Mouse (Mus musculus): ENCODE data around the gene Stat3.

Gene Stat3

DNA sequence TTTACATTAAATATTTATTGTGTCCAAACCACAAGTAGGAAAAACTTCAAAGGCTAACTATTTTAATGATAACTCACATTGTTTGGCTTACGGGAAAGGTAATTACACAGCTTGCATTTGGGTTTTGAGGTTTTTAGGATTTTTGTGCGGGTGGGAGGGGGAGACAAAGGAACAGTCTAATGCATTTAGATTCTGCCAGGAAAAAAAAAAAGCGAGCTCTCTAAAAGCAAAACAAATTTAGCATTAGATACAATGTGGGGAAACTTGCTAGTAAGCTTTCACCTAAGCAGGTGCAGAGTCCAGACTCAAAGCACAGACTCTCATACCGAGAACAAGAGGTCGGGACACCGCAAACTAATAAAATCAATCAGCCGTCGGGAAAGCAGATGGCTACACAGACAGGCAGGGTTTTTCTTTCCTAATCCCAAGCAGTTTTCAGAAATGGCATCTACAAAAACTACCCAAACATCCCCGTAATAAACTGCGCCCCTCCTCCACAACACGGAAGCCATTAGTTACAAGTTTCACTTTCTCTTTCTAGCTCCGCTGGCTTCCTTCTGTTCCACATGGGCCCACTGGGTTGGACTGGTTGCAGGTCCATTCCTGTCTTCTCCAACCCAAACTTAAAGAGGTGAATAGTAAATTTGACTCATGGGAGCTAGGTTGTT, 8.0 kb downstream of the Stat3 start:
- no peak overlapping the region for H3K4me3 ChIP-seq (replicated peaks; ENCODE audit: low read length)
- no peaks in the 10 kb centered on the region for H3K9me3 ChIP-seq (ENCODE audit: low read length)
- H3K4me1 ChIP-seq (replicated peaks; ENCODE audit: low read depth, low read length), result peaks cover 68% of the 10 kb centered on the region
- H3K36me3 ChIP-seq (ENCODE audit: insufficient read depth, low read length), result peaks cover 50% of the 10 kb centered on the region
- TF ChIP-seq CTCF (conservative IDR thresholded peaks at IDR 0.05; ENCODE audit: low read length) (no peak), POU5F1 (IDR thresholded peaks at IDR 0.05; ENCODE audit: borderline replicate concordance, low read length) (no peak), NANOG (IDR thresholded peaks at IDR 0.05; ENCODE audit: borderline replicate concordance, low read length) (no peak)
- no peaks in the 10 kb centered on the region for H3K27me3 ChIP-seq (ENCODE audit: insufficient read depth, low read length)

DNA sequence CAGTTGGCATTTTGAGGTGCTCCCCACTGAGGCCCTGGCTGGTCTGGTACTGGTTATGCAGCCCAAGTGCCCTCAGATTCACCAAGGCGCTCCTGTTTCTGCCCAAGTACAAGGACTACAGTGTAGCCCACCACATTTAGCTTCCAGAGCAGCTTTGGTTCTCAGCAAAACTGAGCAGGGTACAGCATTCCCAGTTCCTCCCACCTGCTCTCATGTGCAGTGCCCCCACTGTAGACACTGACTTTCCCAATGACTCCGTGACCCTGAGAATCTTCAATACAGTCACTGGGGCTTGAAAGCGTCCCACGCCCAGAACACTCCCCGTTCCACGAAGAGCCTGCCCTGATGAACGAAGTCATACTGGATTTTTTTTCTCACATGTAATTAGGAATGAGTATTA, 8.7 kb downstream of the Stat3 start:
- H3K27me3 ChIP-seq (ENCODE audit: insufficient read depth, low read length), result no peaks in the 10 kb centered on the region
- no peaks in the 10 kb centered on the region for H3K9me3 ChIP-seq (ENCODE audit: low read length)
- TF ChIP-seq CTCF (conservative IDR thresholded peaks at IDR 0.05; ENCODE audit: low read length) (no peak), POU5F1 (IDR thresholded peaks at IDR 0.05; ENCODE audit: borderline replicate concordance, low read length) (no peak), NANOG (IDR thresholded peaks at IDR 0.05; ENCODE audit: borderline replicate concordance, low read length) (no peak)
- peaks cover 64% of the 10 kb centered on the region for H3K4me1 ChIP-seq (replicated peaks; ENCODE audit: low read depth, low read length)
- H3K4me3 ChIP-seq (replicated peaks; ENCODE audit: low read length), result no peak overlapping the region
- H3K36me3 ChIP-seq (ENCODE audit: insufficient read depth, low read length), result peaks cover 55% of the 10 kb centered on the region

DNA sequence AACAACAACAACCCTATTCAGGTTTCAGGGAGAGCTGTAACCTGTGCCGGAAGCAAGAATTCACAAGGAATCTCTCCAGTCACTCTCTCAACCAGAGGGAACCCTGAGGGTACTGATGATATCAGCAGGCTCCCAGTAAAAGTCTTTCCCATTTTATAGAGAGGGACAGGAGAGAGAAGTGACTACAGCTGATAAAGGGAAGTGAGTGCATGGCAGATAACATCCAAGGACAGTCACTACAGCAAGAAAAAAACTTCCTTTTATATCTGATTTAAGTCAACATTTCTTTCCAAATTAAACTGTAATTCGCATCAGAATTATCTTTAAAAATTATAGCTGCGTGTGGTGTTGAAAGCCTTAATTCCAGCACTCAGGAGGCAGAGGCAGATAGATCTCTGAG, 12.0 kb downstream of the Stat3 start:
- Histone ChIP-seq H3K36me3 (ENCODE audit: insufficient read depth, low read length) (peaks cover 63% of the 10 kb centered on the region), H3K4me1 (replicated peaks; ENCODE audit: low read depth, low read length) (peaks cover 50% of the 10 kb centered on the region), H3K27me3 (ENCODE audit: insufficient read depth, low read length) (no peaks in the 10 kb centered on the region), H3K4me3 (replicated peaks; ENCODE audit: low read length) (no peak overlapping the region), H3K9me3 (ENCODE audit: low read length) (no peaks in the 10 kb centered on the region)
- TF ChIP-seq CTCF (conservative IDR thresholded peaks at IDR 0.05; ENCODE audit: low read length) (no peak), POU5F1 (IDR thresholded peaks at IDR 0.05; ENCODE audit: borderline replicate concordance, low read length) (no peak)

DNA sequence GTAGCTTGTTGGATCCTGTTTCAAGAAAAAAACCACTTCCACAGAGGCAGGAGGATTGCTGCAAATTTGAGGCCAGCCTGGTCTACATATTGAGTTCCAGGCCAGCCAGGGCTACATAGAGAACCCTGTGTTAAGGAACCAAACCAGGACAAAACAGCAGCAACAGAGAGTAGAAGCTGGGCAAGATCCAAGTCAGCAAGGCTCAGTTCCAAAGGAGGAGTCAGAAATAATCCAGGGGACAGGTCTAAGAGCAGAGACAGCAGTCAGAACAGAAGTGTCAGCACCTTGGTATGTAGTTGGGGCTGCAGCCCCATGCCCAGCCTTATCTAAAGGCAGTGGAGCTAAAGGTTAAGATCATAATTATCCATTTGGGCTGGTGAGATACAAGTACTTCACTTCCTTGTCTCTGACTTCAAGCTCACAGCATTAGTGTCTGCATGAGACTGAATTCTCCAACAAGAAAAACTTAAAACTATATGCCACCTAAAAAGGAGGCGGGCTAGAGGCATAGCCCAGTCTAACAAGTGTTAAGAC, 14.9 kb downstream of the Stat3 start:
- H3K27me3 ChIP-seq (ENCODE audit: insufficient read depth, low read length), result no peaks in the 10 kb centered on the region
- no peak overlapping the region for H3K4me3 ChIP-seq (replicated peaks; ENCODE audit: low read length)
- H3K36me3 ChIP-seq (ENCODE audit: insufficient read depth, low read length), result peaks cover 68% of the 10 kb centered on the region
- peaks cover 33% of the 10 kb centered on the region for H3K4me1 ChIP-seq (replicated peaks; ENCODE audit: low read depth, low read length)
- H3K9me3 ChIP-seq (ENCODE audit: low read length), result no peaks in the 10 kb centered on the region
- no peak for TF ChIP-seq POU5F1 (IDR thresholded peaks at IDR 0.05; ENCODE audit: borderline replicate concordance, low read length)
- no peak for TF ChIP-seq NANOG (IDR thresholded peaks at IDR 0.05; ENCODE audit: borderline replicate concordance, low read length)
- TF ChIP-seq CTCF (conservative IDR thresholded peaks at IDR 0.05; ENCODE audit: low read length), result no peak

DNA sequence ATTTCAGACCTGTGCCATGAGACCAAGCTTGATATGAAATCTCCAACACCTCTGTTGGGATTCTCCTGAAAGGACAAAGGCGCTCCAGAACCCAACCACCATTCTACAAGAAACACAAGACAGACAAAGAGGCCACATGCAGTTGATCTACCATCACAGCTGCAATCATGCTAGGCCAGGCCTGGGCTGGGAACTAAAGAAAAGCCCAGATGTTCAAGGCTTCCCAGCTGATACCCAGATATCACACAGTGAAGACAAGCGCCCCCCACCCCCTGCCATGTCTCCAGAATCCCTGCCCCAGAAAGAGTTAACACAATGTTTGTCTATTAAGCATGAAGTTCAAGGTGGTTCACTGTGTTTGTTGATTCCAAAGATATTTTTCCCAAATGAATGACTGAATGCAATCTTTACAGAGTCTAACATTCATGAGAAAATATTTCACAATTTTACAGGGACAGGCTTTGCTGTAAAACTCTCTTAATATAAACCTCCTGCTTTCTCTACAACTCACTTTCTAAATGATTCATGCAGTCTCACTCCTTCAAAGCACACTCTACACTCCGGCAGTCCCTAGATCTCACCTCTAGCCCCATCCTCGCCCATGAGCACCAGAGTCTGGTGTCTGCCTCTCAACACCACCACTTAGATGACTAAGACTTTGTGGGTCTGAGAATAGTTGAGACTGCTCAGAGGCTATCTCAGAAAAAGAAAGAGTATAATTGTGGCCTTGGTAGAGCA, 18.3 kb downstream of the Stat3 start:
- Histone ChIP-seq H3K9me3 (ENCODE audit: low read length) (no peaks in the 10 kb centered on the region), H3K36me3 (ENCODE audit: insufficient read depth, low read length) (peaks cover 91% of the 10 kb centered on the region), H3K27me3 (ENCODE audit: insufficient read depth, low read length) (no peaks in the 10 kb centered on the region), H3K4me1 (replicated peaks; ENCODE audit: low read depth, low read length) (peaks cover 26% of the 10 kb centered on the region), H3K4me3 (replicated peaks; ENCODE audit: low read length) (no peak overlapping the region)
- TF ChIP-seq CTCF (conservative IDR thresholded peaks at IDR 0.05; ENCODE audit: low read length) (no peak), NANOG (IDR thresholded peaks at IDR 0.05; ENCODE audit: borderline replicate concordance, low read length) (no peak), POU5F1 (IDR thresholded peaks at IDR 0.05; ENCODE audit: borderline replicate concordance, low read length) (no peak)

DNA sequence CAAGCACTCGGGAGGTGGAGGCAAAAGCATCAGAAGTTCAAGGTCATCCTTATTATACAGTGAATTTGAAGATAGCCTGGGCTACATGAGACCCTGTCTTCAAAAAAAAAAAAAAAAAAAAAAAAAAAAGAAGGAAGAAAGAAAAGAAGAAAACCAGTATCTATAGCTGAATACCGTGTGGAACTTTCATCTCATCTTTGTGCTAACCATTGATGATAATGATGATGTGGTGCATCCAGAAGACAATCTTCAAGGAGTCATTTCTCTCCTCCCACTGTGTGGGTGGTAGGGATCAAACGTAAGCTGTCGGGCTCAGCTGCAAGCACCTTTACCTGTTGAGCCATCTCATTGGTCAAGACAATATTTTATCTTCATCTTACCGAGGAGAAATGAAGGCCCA, 21.3 kb downstream of the Stat3 start:
- Histone ChIP-seq H3K4me3 (replicated peaks; ENCODE audit: low read length) (no peak overlapping the region), H3K9me3 (ENCODE audit: low read length) (no peaks in the 10 kb centered on the region), H3K36me3 (ENCODE audit: insufficient read depth, low read length) (peaks cover 90% of the 10 kb centered on the region), H3K27me3 (ENCODE audit: insufficient read depth, low read length) (no peaks in the 10 kb centered on the region), H3K4me1 (replicated peaks; ENCODE audit: low read depth, low read length) (peaks cover 20% of the 10 kb centered on the region)
- TF ChIP-seq CTCF (conservative IDR thresholded peaks at IDR 0.05; ENCODE audit: low read length) (no peak), NANOG (IDR thresholded peaks at IDR 0.05; ENCODE audit: borderline replicate concordance, low read length) (no peak), POU5F1 (IDR thresholded peaks at IDR 0.05; ENCODE audit: borderline replicate concordance, low read length) (no peak)

DNA sequence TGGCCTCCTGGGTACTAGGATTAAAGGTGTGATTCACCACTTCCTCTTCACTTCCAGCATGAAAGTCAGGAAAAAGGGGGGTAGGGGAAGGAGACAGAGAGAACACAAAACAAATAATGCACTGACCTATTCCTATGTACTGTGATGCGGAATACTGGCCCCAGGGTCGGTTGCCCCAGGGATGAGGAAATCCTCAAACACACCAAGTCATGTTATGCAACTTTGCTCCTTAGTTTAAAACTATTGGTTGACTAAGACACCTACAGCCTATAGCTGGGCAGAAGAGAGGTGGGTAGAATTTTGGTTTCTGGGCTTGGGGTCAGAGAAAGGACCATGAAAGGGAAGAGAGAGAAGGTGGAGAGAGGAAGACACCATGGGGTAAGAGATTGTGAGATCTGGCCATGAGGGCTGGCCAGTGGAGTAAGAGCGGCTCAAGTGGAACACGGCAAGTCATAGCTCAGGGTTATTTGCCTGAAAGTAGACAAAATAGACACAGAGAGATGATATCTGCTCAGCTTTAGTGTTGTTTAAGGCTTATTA, 22.8 kb downstream of the Stat3 start:
- TF ChIP-seq NANOG (IDR thresholded peaks at IDR 0.05; ENCODE audit: borderline replicate concordance, low read length) (no peak), POU5F1 (IDR thresholded peaks at IDR 0.05; ENCODE audit: borderline replicate concordance, low read length) (no peak), CTCF (conservative IDR thresholded peaks at IDR 0.05; ENCODE audit: low read length) (no peak)
- H3K4me3 ChIP-seq (replicated peaks; ENCODE audit: low read length), result no peak overlapping the region
- H3K27me3 ChIP-seq (ENCODE audit: insufficient read depth, low read length), result no peaks in the 10 kb centered on the region
- H3K9me3 ChIP-seq (ENCODE audit: low read length), result no peaks in the 10 kb centered on the region
- H3K36me3 ChIP-seq (ENCODE audit: insufficient read depth, low read length), result peaks cover 89% of the 10 kb centered on the region
- H3K4me1 ChIP-seq (replicated peaks; ENCODE audit: low read depth, low read length), result peaks cover 27% of the 10 kb centered on the region

DNA sequence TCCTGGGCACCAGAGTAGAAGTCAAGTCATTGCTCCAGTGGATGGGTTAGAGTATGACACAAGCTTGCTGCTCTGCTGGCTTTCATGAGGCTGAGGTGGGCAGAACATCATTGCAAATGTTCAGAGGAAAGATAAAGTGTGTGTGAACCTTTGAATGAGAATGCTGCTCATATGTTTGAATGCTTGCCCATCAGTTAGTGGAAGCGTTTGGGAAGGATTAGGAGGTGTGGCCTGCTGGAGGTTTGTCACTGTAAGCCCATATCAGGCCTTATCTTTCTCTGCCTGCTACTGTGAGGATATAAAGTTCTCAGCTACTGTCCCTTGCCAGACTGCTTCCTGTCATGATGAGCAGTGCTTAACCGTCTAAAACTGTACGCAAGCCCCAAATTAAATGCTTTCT, 24.3 kb downstream of the Stat3 start:
- H3K9me3 ChIP-seq (ENCODE audit: low read length), result no peaks in the 10 kb centered on the region
- H3K4me3 ChIP-seq (replicated peaks; ENCODE audit: low read length), result no peak overlapping the region
- H3K36me3 ChIP-seq (ENCODE audit: insufficient read depth, low read length), result peaks cover 90% of the 10 kb centered on the region
- H3K27me3 ChIP-seq (ENCODE audit: insufficient read depth, low read length), result no peaks in the 10 kb centered on the region
- peaks cover 23% of the 10 kb centered on the region for H3K4me1 ChIP-seq (replicated peaks; ENCODE audit: low read depth, low read length)
- TF ChIP-seq POU5F1 (IDR thresholded peaks at IDR 0.05; ENCODE audit: borderline replicate concordance, low read length) (no peak), CTCF (conservative IDR thresholded peaks at IDR 0.05; ENCODE audit: low read length) (no peak), NANOG (IDR thresholded peaks at IDR 0.05; ENCODE audit: borderline replicate concordance, low read length) (no peak)

Measured in E14TG2a.4 (cell line).